Mouse (Mus musculus): Measurements from ENCODE around the gene Smpd4. TPM values are rescaled to one million over a fixed set of nuclear protein-coding genes. Genes with fewer than 3 reads are reported as not detected.
"Not testable (repeated sequence)": the region's sequence is repeated elsewhere in the genome, so short reads cannot be mapped to it uniquely, and the experiment has no call there.

Gene Smpd4
- polyA plus RNA-seq, 1 experiment = 62.5 TPM

GRCm38 (mm10) chr16:17605684-17606083 lies 13.5 kb upstream of the Smpd4 start:
- Histone ChIP-seq H3K4me3 (replicated peaks; ENCODE audit: extremely low read depth, low read depth, low read length) (no peak overlapping the region), H3K4me1 (ENCODE audit: control insufficient read depth, insufficient read depth, low read length) (no peaks in the 10 kb centered on the region)
- 75% methylated on average over 5 of the region's 5 CpGs for WGBS
- DNase-seq = no peak
- TF ChIP-seq CTCF (IDR thresholded peaks at IDR 0.05; ENCODE audit: insufficient read depth, low read length) = no peak
- no peak for TF ChIP-seq POLR2A (IDR thresholded peaks at IDR 0.05; ENCODE audit: borderline replicate concordance, extremely low read depth, low read depth, low read length)

GRCm38 (mm10) chr16:17611383-17611782 lies 7.8 kb upstream of the Smpd4 start:
- no peaks in the 10 kb centered on the region for H3K4me1 ChIP-seq (ENCODE audit: control insufficient read depth, insufficient read depth, low read length)
- DNase-seq = no peak
- H3K4me3 ChIP-seq (replicated peaks; ENCODE audit: extremely low read depth, low read depth, low read length) = no peak overlapping the region
- 54% methylated on average over 4 of the region's 4 CpGs for WGBS
- TF ChIP-seq POLR2A (IDR thresholded peaks at IDR 0.05; ENCODE audit: borderline replicate concordance, extremely low read depth, low read depth, low read length) = no peak
- TF ChIP-seq CTCF (IDR thresholded peaks at IDR 0.05; ENCODE audit: insufficient read depth, low read length) = no peak

DNA sequence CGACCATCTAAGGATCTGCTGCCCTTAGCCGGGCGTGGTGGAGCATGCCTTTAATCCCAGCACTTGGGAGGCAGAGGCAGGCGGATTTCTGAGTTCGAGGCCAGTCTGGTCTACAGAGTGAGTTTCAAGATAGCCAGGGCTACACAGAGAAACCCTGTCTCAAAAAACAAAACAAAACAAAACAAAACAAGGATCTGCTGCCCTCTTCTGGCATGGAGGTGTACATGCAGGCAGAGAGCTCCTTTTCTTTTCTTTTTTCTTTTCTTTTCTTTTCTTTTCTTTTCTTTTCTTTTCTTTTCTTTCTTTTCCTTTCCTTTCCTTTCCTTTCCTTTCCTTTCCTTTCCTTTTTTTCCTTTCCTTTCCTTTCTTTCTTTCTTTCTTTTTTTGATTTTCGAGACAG lies 4.4 kb upstream of the Smpd4 start:
- not testable (repeated sequence) for H3K4me1 ChIP-seq (ENCODE audit: control insufficient read depth, insufficient read depth, low read length); DNase-seq; H3K4me3 ChIP-seq (replicated peaks; ENCODE audit: extremely low read depth, low read depth, low read length)
- WGBS = 88% methylated on average over 6 of the region's 6 CpGs
- peak; percentile 21; the same call in 1 of the 2 replicates for TF ChIP-seq CTCF (IDR thresholded peaks at IDR 0.05; ENCODE audit: insufficient read depth, low read length)

GRCm38 (mm10) chr16:17616212-17616611 lies 2.9 kb upstream of the Smpd4 start:
- 56% methylated on average over 5 of the region's 5 CpGs for WGBS
- Histone ChIP-seq H3K4me3 (replicated peaks; ENCODE audit: extremely low read depth, low read depth, low read length) (no peak overlapping the region), H3K4me1 (ENCODE audit: control insufficient read depth, insufficient read depth, low read length) (peaks cover 3% of the 10 kb centered on the region)
- TF ChIP-seq CTCF (IDR thresholded peaks at IDR 0.05; ENCODE audit: insufficient read depth, low read length) (no peak), POLR2A (IDR thresholded peaks at IDR 0.05; ENCODE audit: borderline replicate concordance, extremely low read depth, low read depth, low read length) (no peak)
- DNase-seq = no peak

GRCm38 (mm10) chr16:17617922-17618565 lies 1.1 kb upstream of the Smpd4 start:
- peak; percentile 49 for DNase-seq
- WGBS = 17% methylated on average over 13 of the region's 13 CpGs
- no peak for TF ChIP-seq POLR2A (IDR thresholded peaks at IDR 0.05; ENCODE audit: borderline replicate concordance, extremely low read depth, low read depth, low read length)
- peak; percentile 60 for TF ChIP-seq CTCF (IDR thresholded peaks at IDR 0.05; ENCODE audit: insufficient read depth, low read length)
- no peak overlapping the region for H3K4me3 ChIP-seq (replicated peaks; ENCODE audit: extremely low read depth, low read depth, low read length)
- peaks cover 3% of the 10 kb centered on the region for H3K4me1 ChIP-seq (ENCODE audit: control insufficient read depth, insufficient read depth, low read length)

GRCm38 (mm10) chr16:17621936-17622335 lies 2.8 kb downstream of the Smpd4 start:
- WGBS = 91% methylated on average over 1 of the region's 1 CpGs

GRCm38 (mm10) chr16:17625488-17626268 lies 6.5 kb downstream of the Smpd4 start:
- no peak for TF ChIP-seq POLR2A (IDR thresholded peaks at IDR 0.05; ENCODE audit: borderline replicate concordance, extremely low read depth, low read depth, low read length)
- peak; percentile 51 for TF ChIP-seq CTCF (IDR thresholded peaks at IDR 0.05; ENCODE audit: insufficient read depth, low read length)
- Histone ChIP-seq H3K4me1 (ENCODE audit: control insufficient read depth, insufficient read depth, low read length) (no peaks in the 10 kb centered on the region), H3K4me3 (replicated peaks; ENCODE audit: extremely low read depth, low read depth, low read length) (no peak overlapping the region)
- WGBS = 57% methylated on average over 8 of the region's 8 CpGs
- DNase-seq = peak; percentile 17

More at GRCm38 (mm10) chr16:17621936-17622335, 2.8 kb downstream of the Smpd4 start:
- Histone ChIP-seq H3K4me1 (ENCODE audit: control insufficient read depth, insufficient read depth, low read length) (peaks cover 3% of the 10 kb centered on the region), H3K4me3 (replicated peaks; ENCODE audit: extremely low read depth, low read depth, low read length) (no peak overlapping the region)
- TF ChIP-seq CTCF (IDR thresholded peaks at IDR 0.05; ENCODE audit: insufficient read depth, low read length) (no peak), POLR2A (IDR thresholded peaks at IDR 0.05; ENCODE audit: borderline replicate concordance, extremely low read depth, low read depth, low read length) (no peak)
- no peak for DNase-seq

GRCm38 (mm10) chr16:17626269-17626555 lies 7.1 kb downstream of the Smpd4 start:
- TF ChIP-seq POLR2A (IDR thresholded peaks at IDR 0.05; ENCODE audit: borderline replicate concordance, extremely low read depth, low read depth, low read length) = no peak
- no peak for TF ChIP-seq CTCF (IDR thresholded peaks at IDR 0.05; ENCODE audit: insufficient read depth, low read length)
- 97% methylated on average over 5 of the region's 5 CpGs for WGBS
- no peak for DNase-seq
- H3K4me3 ChIP-seq (replicated peaks; ENCODE audit: extremely low read depth, low read depth, low read length) = no peak overlapping the region
- no peaks in the 10 kb centered on the region for H3K4me1 ChIP-seq (ENCODE audit: control insufficient read depth, insufficient read depth, low read length)

DNA sequence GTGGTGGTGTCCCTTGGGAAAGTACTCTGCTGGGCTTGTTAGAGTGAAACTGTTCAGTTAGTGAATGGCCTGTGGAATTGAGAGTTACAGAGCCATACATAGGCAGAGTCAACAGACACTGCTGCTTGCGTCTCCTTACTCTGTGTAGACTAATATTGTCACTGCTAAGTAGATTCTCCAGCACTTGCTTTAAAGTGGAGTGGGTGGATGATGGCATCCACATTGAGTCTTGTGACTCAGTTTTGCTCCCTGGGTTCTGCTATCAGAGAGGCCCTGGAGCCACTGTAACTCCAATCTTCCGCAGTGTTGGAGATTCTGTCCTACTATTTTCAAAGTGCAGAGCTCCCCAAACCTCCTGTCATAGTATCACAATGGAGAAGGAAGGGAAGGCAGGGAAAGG lies 13.4 kb downstream of the Smpd4 start:
- WGBS = 93% methylated on average over 2 of the region's 2 CpGs
- TF ChIP-seq POLR2A (IDR thresholded peaks at IDR 0.05; ENCODE audit: borderline replicate concordance, extremely low read depth, low read depth, low read length) (no peak), CTCF (IDR thresholded peaks at IDR 0.05; ENCODE audit: insufficient read depth, low read length) (no peak)

More for the DNA sequence above, 13.4 kb downstream of the Smpd4 start:
- no peak for DNase-seq
- H3K4me1 ChIP-seq (ENCODE audit: control insufficient read depth, insufficient read depth, low read length) = no peaks in the 10 kb centered on the region
- no peak overlapping the region for H3K4me3 ChIP-seq (replicated peaks; ENCODE audit: extremely low read depth, low read depth, low read length)
